Mouse (Mus musculus): ENCODE measurements around the gene Sgpp1. TPM values are rescaled to one million over a fixed set of nuclear protein-coding genes. Genes with fewer than 3 reads are reported as not detected.

Gene Sgpp1
- polyA plus RNA-seq, 1 experiment from 2014 or later: 21.0 TPM

DNA sequence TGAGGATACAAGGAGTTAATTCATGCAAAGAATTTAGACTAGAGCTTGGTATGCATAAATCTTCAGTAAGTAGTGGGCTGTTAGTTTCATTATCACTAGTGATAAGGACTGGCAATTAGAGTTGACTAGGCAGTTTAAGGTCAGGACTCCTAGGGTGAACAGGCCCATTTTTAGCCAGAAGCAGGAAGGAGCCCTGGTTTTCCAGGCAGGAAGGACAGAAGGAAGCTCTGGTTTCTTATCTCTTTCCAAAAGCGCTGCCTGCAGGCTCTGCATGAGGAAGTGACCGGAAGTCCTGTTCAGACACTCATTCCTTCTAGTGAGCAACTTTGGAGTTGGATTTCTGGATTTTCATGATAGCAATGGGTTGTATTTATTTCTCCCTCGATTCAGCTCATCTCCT, 30.2 kb upstream of the Sgpp1 start:
- WGBS: 14% methylated on average over 3 of the region's 3 CpGs
- no peak for DNase-seq (ENCODE audit: low spot score)
- H3K9ac ChIP-seq (ENCODE audit: low read depth, low read length): no peak overlapping the region
- ATAC-seq (replicated peaks; ENCODE audit: low FRiP score): no peak; the same call in 1 of the 2 replicates
- no peak overlapping the region for H3K4me2 ChIP-seq
- peaks cover 3% of the 10 kb centered on the region; the same call in 1 of the 2 replicates for H3K9me3 ChIP-seq (ENCODE audit: control insufficient read depth, low read length)
- H3K4me1 ChIP-seq (replicated peaks; ENCODE audit: control insufficient read depth, insufficient read depth, low read length): peaks cover 3% of the 10 kb centered on the region; the same call in 1 of the 2 replicates
- H3K27ac ChIP-seq (ENCODE audit: low read depth, low read length): no peak overlapping the region; the same call in 1 of the 2 replicates
- H3K36me3 ChIP-seq (ENCODE audit: control insufficient read depth, insufficient read depth, low read length): no peaks in the 10 kb centered on the region
- H3K27me3 ChIP-seq (replicated peaks; ENCODE audit: control insufficient read depth, insufficient read depth, low read length): no peaks in the 10 kb centered on the region
- H3K4me3 ChIP-seq (ENCODE audit: low read depth, low read length): no peak overlapping the region

DNA sequence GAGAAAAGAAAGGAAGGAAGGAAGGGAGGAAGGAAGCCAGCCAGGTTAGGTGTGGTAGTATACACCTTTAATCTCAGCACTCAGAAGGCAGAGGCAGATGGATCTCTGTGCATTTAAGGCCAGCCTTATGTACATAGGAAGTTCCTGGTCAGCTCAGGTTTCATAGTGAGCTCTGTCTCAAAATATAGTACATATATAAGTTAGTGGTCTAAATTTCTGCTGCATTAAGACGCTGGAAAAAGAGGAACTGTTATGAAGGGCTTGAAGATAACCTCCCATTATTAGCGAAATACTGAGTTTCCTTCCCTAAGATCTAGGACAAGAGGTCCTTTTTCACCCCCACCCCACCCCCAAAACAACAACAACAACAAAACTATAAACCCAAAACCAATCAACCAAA, 20.9 kb upstream of the Sgpp1 start:
- Histone ChIP-seq H3K4me1 (replicated peaks; ENCODE audit: control insufficient read depth, insufficient read depth, low read length) (peaks cover 6% of the 10 kb centered on the region; the same call in 1 of the 2 replicates), H3K9ac (ENCODE audit: low read depth, low read length) (no peak overlapping the region), H3K9me3 (ENCODE audit: control insufficient read depth, low read length) (no peaks in the 10 kb centered on the region), H3K27me3 (replicated peaks; ENCODE audit: control insufficient read depth, insufficient read depth, low read length) (no peaks in the 10 kb centered on the region), H3K4me3 (ENCODE audit: low read depth, low read length) (no peak overlapping the region), H3K4me2 (no peak overlapping the region), H3K27ac (ENCODE audit: low read depth, low read length) (no peak overlapping the region), H3K36me3 (ENCODE audit: control insufficient read depth, insufficient read depth, low read length) (no peaks in the 10 kb centered on the region)
- WGBS: 51% methylated on average over 2 of the region's 2 CpGs
- no peak for DNase-seq (ENCODE audit: low spot score)
- ATAC-seq (replicated peaks; ENCODE audit: low FRiP score): no peak

DNA sequence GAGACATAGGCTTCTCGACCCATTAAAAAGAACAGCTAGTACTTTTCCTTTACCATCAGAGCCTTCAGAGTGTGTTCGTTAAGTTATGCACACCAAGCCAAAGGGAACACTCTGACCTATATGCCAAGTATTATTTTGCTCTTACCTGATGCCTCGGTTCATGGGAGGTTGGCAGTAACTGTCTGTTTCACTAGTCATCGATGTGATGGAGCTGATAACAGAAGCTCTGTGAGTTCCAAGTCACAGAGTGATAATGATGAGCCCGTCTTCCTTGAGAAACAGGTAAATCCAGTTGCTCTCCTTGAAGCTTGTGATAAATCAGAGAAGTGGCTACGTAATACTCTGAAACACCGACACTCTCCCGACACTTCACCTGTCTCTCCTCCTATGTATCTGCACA, 18.2 kb upstream of the Sgpp1 start:
- no peak for ATAC-seq (replicated peaks; ENCODE audit: low FRiP score)
- Histone ChIP-seq H3K36me3 (ENCODE audit: control insufficient read depth, insufficient read depth, low read length) (no peaks in the 10 kb centered on the region), H3K4me3 (ENCODE audit: low read depth, low read length) (no peak overlapping the region), H3K4me1 (replicated peaks; ENCODE audit: control insufficient read depth, insufficient read depth, low read length) (0 out of 2 replicates have a peak, but pooled peaks cover under 1% of the 10 kb centered on the region), H3K27ac (ENCODE audit: low read depth, low read length) (no peak overlapping the region), H3K9me3 (ENCODE audit: control insufficient read depth, low read length) (no peaks in the 10 kb centered on the region), H3K9ac (ENCODE audit: low read depth, low read length) (no peak overlapping the region), H3K27me3 (replicated peaks; ENCODE audit: control insufficient read depth, insufficient read depth, low read length) (no peaks in the 10 kb centered on the region), H3K4me2 (no peak overlapping the region)
- DNase-seq (ENCODE audit: low spot score): no peak
- WGBS: 81% methylated on average over 8 of the region's 8 CpGs

- H3K4me1 ChIP-seq (replicated peaks; ENCODE audit: control insufficient read depth, insufficient read depth, low read length): no peaks in the 10 kb centered on the region
- no peak for ATAC-seq (replicated peaks; ENCODE audit: low FRiP score)
- no peak overlapping the region for H3K4me2 ChIP-seq
- DNase-seq (ENCODE audit: low spot score): no peak
- no peaks in the 10 kb centered on the region for H3K9me3 ChIP-seq (ENCODE audit: control insufficient read depth, low read length)
- H3K36me3 ChIP-seq (ENCODE audit: control insufficient read depth, insufficient read depth, low read length): no peaks in the 10 kb centered on the region
- H3K27ac ChIP-seq (ENCODE audit: low read depth, low read length): no peak overlapping the region
- no peak overlapping the region for H3K9ac ChIP-seq (ENCODE audit: low read depth, low read length)
- WGBS: 59% methylated on average over 3 of the region's 3 CpGs
- no peak overlapping the region for H3K4me3 ChIP-seq (ENCODE audit: low read depth, low read length)
- H3K27me3 ChIP-seq (replicated peaks; ENCODE audit: control insufficient read depth, insufficient read depth, low read length): no peaks in the 10 kb centered on the region
Measured at GRCm38 (mm10) chr12:75752077-75752476, 16.5 kb upstream of the Sgpp1 start.

- Histone ChIP-seq H3K27me3 (replicated peaks; ENCODE audit: control insufficient read depth, insufficient read depth, low read length) (no peaks in the 10 kb centered on the region), H3K9ac (ENCODE audit: low read depth, low read length) (no peak overlapping the region), H3K4me3 (ENCODE audit: low read depth, low read length) (no peak overlapping the region), H3K9me3 (ENCODE audit: control insufficient read depth, low read length) (no peaks in the 10 kb centered on the region), H3K27ac (ENCODE audit: low read depth, low read length) (no peak overlapping the region), H3K4me2 (no peak overlapping the region), H3K4me1 (replicated peaks; ENCODE audit: control insufficient read depth, insufficient read depth, low read length) (peaks cover 6% of the 10 kb centered on the region), H3K36me3 (ENCODE audit: control insufficient read depth, insufficient read depth, low read length) (no peaks in the 10 kb centered on the region)
- DNase-seq (ENCODE audit: low spot score) (no peak), ATAC-seq (replicated peaks; ENCODE audit: low FRiP score) (no peak)
- 64% methylated on average over 4 of the region's 4 CpGs for WGBS
Measured at GRCm38 (mm10) chr12:75748574-75748973, 13.0 kb upstream of the Sgpp1 start.

- Histone ChIP-seq H3K4me2 (peak overlapping the region; percentile 44), H3K9ac (ENCODE audit: low read depth, low read length) (no peak overlapping the region), H3K4me3 (ENCODE audit: low read depth, low read length) (no peak overlapping the region), H3K27ac (ENCODE audit: low read depth, low read length) (no peak overlapping the region; the same call in 1 of the 2 replicates), H3K9me3 (ENCODE audit: control insufficient read depth, low read length) (no peaks in the 10 kb centered on the region), H3K27me3 (replicated peaks; ENCODE audit: control insufficient read depth, insufficient read depth, low read length) (no peaks in the 10 kb centered on the region), H3K4me1 (replicated peaks; ENCODE audit: control insufficient read depth, insufficient read depth, low read length) (peaks cover 6% of the 10 kb centered on the region), H3K36me3 (ENCODE audit: control insufficient read depth, insufficient read depth, low read length) (no peaks in the 10 kb centered on the region)
- peak; percentile 70 for ATAC-seq (replicated peaks; ENCODE audit: low FRiP score)
- WGBS: 30% methylated on average over 14 of the region's 14 CpGs
- DNase-seq (ENCODE audit: low spot score): no peak
Measured at GRCm38 (mm10) chr12:75745697-75746290, 10.3 kb upstream of the Sgpp1 start.

GRCm38 (mm10) chr12:75742101-75742500, 6.6 kb upstream of the Sgpp1 start:
- Histone ChIP-seq H3K36me3 (ENCODE audit: control insufficient read depth, insufficient read depth, low read length) (no peaks in the 10 kb centered on the region), H3K9ac (ENCODE audit: low read depth, low read length) (no peak overlapping the region), H3K27me3 (replicated peaks; ENCODE audit: control insufficient read depth, insufficient read depth, low read length) (no peaks in the 10 kb centered on the region), H3K4me1 (replicated peaks; ENCODE audit: control insufficient read depth, insufficient read depth, low read length) (peaks cover 6% of the 10 kb centered on the region), H3K9me3 (ENCODE audit: control insufficient read depth, low read length) (no peaks in the 10 kb centered on the region), H3K27ac (ENCODE audit: low read depth, low read length) (no peak overlapping the region), H3K4me3 (ENCODE audit: low read depth, low read length) (no peak overlapping the region), H3K4me2 (no peak overlapping the region)
- 80% methylated on average over 5 of the region's 5 CpGs for WGBS
- DNase-seq (ENCODE audit: low spot score): no peak
- ATAC-seq (replicated peaks; ENCODE audit: low FRiP score): no peak

- ATAC-seq (replicated peaks; ENCODE audit: low FRiP score): no peak
- Histone ChIP-seq H3K4me2 (no peak overlapping the region), H3K36me3 (ENCODE audit: control insufficient read depth, insufficient read depth, low read length) (no peaks in the 10 kb centered on the region), H3K27me3 (replicated peaks; ENCODE audit: control insufficient read depth, insufficient read depth, low read length) (no peaks in the 10 kb centered on the region), H3K27ac (ENCODE audit: low read depth, low read length) (no peak overlapping the region), H3K9ac (ENCODE audit: low read depth, low read length) (no peak overlapping the region), H3K4me3 (ENCODE audit: low read depth, low read length) (no peak overlapping the region), H3K9me3 (ENCODE audit: control insufficient read depth, low read length) (no peaks in the 10 kb centered on the region), H3K4me1 (replicated peaks; ENCODE audit: control insufficient read depth, insufficient read depth, low read length) (peaks cover 6% of the 10 kb centered on the region)
- DNase-seq (ENCODE audit: low spot score): no peak
- 87% methylated on average over 2 of the region's 2 CpGs for WGBS
Measured at GRCm38 (mm10) chr12:75741273-75741672, 5.7 kb upstream of the Sgpp1 start.

- ATAC-seq (replicated peaks; ENCODE audit: low FRiP score) (no peak), DNase-seq (ENCODE audit: low spot score) (no peak)
- Histone ChIP-seq H3K36me3 (ENCODE audit: control insufficient read depth, insufficient read depth, low read length) (no peaks in the 10 kb centered on the region), H3K4me2 (no peak overlapping the region), H3K4me1 (replicated peaks; ENCODE audit: control insufficient read depth, insufficient read depth, low read length) (peaks cover 4% of the 10 kb centered on the region; the same call in 1 of the 2 replicates), H3K27ac (ENCODE audit: low read depth, low read length) (no peak overlapping the region), H3K4me3 (ENCODE audit: low read depth, low read length) (no peak overlapping the region), H3K9ac (ENCODE audit: low read depth, low read length) (no peak overlapping the region), H3K9me3 (ENCODE audit: control insufficient read depth, low read length) (no peaks in the 10 kb centered on the region), H3K27me3 (replicated peaks; ENCODE audit: control insufficient read depth, insufficient read depth, low read length) (no peaks in the 10 kb centered on the region)
- 80% methylated on average over 1 of the region's 1 CpGs for WGBS
Measured at GRCm38 (mm10) chr12:75740451-75740850, 4.9 kb upstream of the Sgpp1 start.
